Mouse (Mus musculus) forebrain, embryonic 14.5 days (tissue): ENCODE measurements at regions not wholly inside any gene's neighbourhood (a gene's known extent, or its start where the extent isn't known, plus 50 kb on each side); places are given as distances from the start of the nearest gene placed in this dataset.

ENCODE experiments used
- ATAC-seq: fragments of 200-750 bp; cut with Nextera tagmentation; 2 replicates; pipeline ENCODE4 v1.8.0; 2017; ENCODE audit warnings: mild to moderate bottlenecking, moderate library complexity
- DNase-seq: peaks from one replicate; pipeline ENCODE4 v3.0.0-alpha.2; 2015; ENCODE audit warnings: low spot score
- H3K27ac ChIP-seq: fragments of 300-500 bp; sonication (generic); 2 replicates; pipeline ENCODE4 v1.5.1; 2014; ENCODE audit warnings: low read depth, mild to moderate bottlenecking, control low read depth, low read length, moderate library complexity
- H3K27me3 ChIP-seq: fragments of 300-500 bp; sonication (generic); replicated peaks from 2 replicates; pipeline ENCODE4 v1.6.1; 2014; ENCODE audit warnings: low read length, control low read depth, mixed read lengths; ENCODE audit not compliant: control insufficient read depth, insufficient read depth
- H3K36me3 ChIP-seq: fragments of 300-500 bp; sonication (generic); 2 replicates; pipeline ENCODE4 v1.6.1; 2014; ENCODE audit warnings: low read length, control low read depth; ENCODE audit not compliant: control insufficient read depth, insufficient read depth
- H3K4me1 ChIP-seq: fragments of 300-500 bp; sonication (generic); 2 replicates; pipeline ENCODE4 v1.6.1; 2014; ENCODE audit warnings: antibody characterized with exemption, low read length, control low read depth; ENCODE audit not compliant: control insufficient read depth, insufficient read depth
- H3K4me2 ChIP-seq: fragments of 300-500 bp; sonication (generic); 2 replicates; pipeline ENCODE4 v1.6.1; 2014; ENCODE audit warnings: mild to moderate bottlenecking, control low read depth, low read length
- H3K4me3 ChIP-seq: fragments of 300-500 bp; sonication (generic); 2 replicates; pipeline ENCODE4 v1.5.1; 2014; ENCODE audit warnings: low read depth, low read length, control low read depth
- H3K9ac ChIP-seq: fragments of 300-500 bp; sonication (generic); 2 replicates; pipeline ENCODE4 v1.6.1; 2014; ENCODE audit warnings: mild to moderate bottlenecking, low read length, control low read depth, moderate library complexity
- H3K9me3 ChIP-seq: fragments of 300-500 bp; sonication (generic); replicated peaks from 2 replicates; pipeline ENCODE4 v1.6.1; 2016; ENCODE audit warnings: low read length, control low read depth, mixed read lengths; ENCODE audit not compliant: control insufficient read depth
- WGBS: fragments of 180-500 bp; shearing (Covaris S2); extraction: QIAGEN DNeasy Blood & Tissue Kit; methylation state at CpG from one replicate; pipeline ENCODE4 v1.1.7; 2014; 5-methylcytosine and 5-hydroxymethylcytosine counted together

- no peaks in the 10 kb centered on the region for H3K27me3 ChIP-seq
- no peak for ATAC-seq
- H3K36me3 ChIP-seq, result no peaks in the 10 kb centered on the region
- 85% methylated on average over 2 of the region's 2 CpGs for WGBS
- DNase-seq, result no peak
- H3K27ac ChIP-seq, result no peak overlapping the region
- no peaks in the 10 kb centered on the region for H3K4me1 ChIP-seq
- H3K4me2 ChIP-seq, result no peak overlapping the region
- no peak overlapping the region for H3K4me3 ChIP-seq
- no peaks in the 10 kb centered on the region for H3K9me3 ChIP-seq
- no peak overlapping the region for H3K9ac ChIP-seq
These were observed 630.9 kb upstream of the Intu start for GRCm38 (mm10) chr3:39900207-39900606.

- ATAC-seq, result no peak
- H3K9ac ChIP-seq, result no peak overlapping the region
- H3K4me1 ChIP-seq, result no peaks in the 10 kb centered on the region
- no peaks in the 10 kb centered on the region for H3K27me3 ChIP-seq
- 66% methylated on average over 3 of the region's 3 CpGs for WGBS
- no peak overlapping the region for H3K27ac ChIP-seq
- no peak overlapping the region for H3K4me2 ChIP-seq
- no peaks in the 10 kb centered on the region for H3K36me3 ChIP-seq
- no peaks in the 10 kb centered on the region for H3K9me3 ChIP-seq
- H3K4me3 ChIP-seq, result no peak overlapping the region
- no peak for DNase-seq
These were observed 626.7 kb upstream of the Intu start for GRCm38 (mm10) chr3:39904377-39904776.

DNA sequence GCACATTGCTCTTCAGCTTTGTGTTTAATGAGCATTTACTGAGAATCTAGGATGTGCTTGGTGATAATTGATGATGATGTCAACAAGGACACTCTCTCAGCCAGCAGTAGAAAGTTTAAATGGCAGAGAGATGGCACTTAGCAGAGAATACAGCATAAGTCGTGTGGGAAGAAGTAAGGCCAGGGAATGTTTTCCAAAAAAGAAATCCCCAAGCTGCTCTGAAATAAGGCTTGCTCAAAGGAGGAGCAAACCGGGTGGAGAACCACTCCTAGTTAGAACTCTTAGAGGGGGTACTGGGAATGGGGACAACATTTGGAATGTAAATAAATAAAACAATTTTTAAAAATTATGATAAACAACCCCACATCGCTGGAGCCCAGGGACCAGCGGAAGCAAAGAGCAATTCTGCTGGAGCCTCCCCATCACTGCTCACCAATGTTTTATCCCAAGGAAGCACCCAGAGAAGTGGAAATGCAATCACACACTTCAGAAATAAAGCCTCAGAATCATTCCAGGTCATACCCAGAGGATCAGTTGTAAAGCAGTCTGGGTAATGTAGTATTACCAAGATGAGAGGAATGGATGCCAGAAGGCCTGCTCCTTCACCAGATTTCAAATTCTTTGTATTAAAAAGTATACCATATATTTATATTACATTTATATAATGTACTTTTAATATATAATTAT is 622.3 kb upstream of the Intu start:
- Histone ChIP-seq H3K27me3 (no peaks in the 10 kb centered on the region), H3K4me2 (no peak overlapping the region), H3K9ac (no peak overlapping the region), H3K4me3 (no peak overlapping the region), H3K9me3 (no peaks in the 10 kb centered on the region), H3K36me3 (no peaks in the 10 kb centered on the region), H3K27ac (no peak overlapping the region), H3K4me1 (no peaks in the 10 kb centered on the region)
- no peak for DNase-seq
- no peak for ATAC-seq
- WGBS, result 86% methylated on average over 4 of the region's 4 CpGs

DNA sequence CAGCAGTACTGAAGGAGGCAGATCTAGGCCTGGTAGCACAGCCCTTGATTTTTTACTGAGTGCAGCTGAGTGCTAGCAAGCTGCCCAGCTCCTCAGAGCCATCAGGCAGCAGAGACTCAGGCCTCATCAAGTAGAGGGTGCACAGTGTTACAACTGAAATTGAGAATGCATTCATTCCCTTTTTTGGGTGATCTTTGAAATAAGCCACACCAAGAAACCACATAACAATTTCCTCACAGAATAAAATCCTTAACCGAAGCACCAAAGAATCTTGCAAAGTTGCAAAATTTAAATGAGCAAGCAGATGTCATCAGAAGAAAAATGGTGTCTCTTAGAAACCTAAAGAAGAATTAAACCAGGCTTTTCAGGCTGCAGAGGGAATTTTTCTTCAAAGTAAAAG is 621.4 kb upstream of the Intu start:
- Histone ChIP-seq H3K36me3 (no peaks in the 10 kb centered on the region), H3K4me3 (no peak overlapping the region), H3K4me1 (no peaks in the 10 kb centered on the region), H3K27ac (no peak overlapping the region), H3K4me2 (no peak overlapping the region), H3K9me3 (no peaks in the 10 kb centered on the region), H3K9ac (no peak overlapping the region), H3K27me3 (no peaks in the 10 kb centered on the region)
- DNase-seq, result no peak
- 80% methylated on average over 1 of the region's 1 CpGs for WGBS
- no peak for ATAC-seq

DNA sequence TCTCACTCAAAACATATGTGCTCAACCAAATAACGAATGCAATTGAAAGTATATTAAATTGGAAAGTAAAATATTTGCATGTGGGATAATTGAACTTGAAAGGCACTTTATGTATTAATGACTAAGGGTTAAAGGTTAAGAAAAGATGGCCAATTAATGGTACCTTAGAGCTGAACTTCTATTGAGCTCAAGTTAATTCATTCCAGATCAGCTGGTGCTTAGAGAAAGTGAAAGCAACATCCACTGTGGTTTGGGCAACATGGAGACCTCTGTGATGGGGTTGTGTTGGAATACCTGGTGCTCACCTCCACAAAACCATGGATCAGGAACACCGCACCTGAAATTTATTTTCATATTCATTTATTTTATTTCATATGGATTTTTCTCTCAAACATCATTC is 612.5 kb upstream of the Intu start:
- no peaks in the 10 kb centered on the region for H3K27me3 ChIP-seq
- 83% methylated on average over 2 of the region's 2 CpGs for WGBS
- H3K4me3 ChIP-seq, result no peak overlapping the region
- H3K4me2 ChIP-seq, result no peak overlapping the region
- no peaks in the 10 kb centered on the region for H3K9me3 ChIP-seq
- no peak overlapping the region for H3K27ac ChIP-seq
- DNase-seq (no peak), ATAC-seq (no peak)
- H3K9ac ChIP-seq, result no peak overlapping the region
- no peaks in the 10 kb centered on the region for H3K4me1 ChIP-seq
- H3K36me3 ChIP-seq, result no peaks in the 10 kb centered on the region

DNA sequence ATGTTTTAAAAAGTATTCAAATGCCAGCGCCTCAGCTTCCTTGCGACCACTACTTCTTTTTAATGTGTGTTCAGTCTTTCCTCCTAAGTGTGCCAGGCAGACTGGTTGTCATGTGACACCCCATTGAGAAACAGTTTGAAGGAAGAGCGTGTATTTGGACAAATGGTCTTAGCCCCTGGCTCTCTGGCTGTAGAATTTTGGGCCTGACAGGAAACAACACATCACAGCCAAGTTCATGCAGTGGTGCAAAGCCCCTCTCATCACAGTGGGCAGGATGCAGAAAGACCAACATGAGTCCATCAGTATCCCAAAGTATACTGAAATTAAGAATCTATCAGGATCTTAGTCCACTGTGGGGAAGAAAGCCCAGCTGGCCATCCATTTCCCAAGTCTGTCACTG is 605.6 kb upstream of the Intu start:
- H3K27ac ChIP-seq, result no peak overlapping the region
- H3K9me3 ChIP-seq, result no peaks in the 10 kb centered on the region
- H3K9ac ChIP-seq, result no peak overlapping the region
- ATAC-seq (no peak), DNase-seq (no peak)
- no peaks in the 10 kb centered on the region for H3K4me1 ChIP-seq
- no peaks in the 10 kb centered on the region for H3K36me3 ChIP-seq
- WGBS, result 81% methylated on average over 3 of the region's 3 CpGs
- no peak overlapping the region for H3K4me2 ChIP-seq
- H3K27me3 ChIP-seq, result no peaks in the 10 kb centered on the region
- no peak overlapping the region for H3K4me3 ChIP-seq

DNA sequence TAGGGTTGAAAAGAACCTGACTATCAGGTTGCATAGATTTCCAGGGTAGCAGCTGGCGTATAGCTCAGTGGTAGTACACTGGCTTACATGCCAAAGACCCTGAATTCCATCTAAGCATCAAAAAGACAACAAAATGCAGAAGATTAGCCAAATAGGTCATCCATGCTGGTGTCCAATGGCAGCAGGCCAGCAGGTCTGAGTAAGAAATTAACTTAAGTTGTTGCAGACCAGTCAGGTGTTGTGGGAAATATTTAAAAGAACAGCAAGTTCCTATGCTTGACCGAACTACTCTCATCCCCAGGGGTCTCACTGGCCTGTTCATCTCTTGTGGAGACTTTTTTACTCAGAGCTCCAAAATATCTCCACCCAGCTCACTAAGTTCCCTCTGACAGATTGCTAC is 602.7 kb upstream of the Intu start:
- Histone ChIP-seq H3K27ac (no peak overlapping the region), H3K4me1 (no peaks in the 10 kb centered on the region), H3K4me3 (no peak overlapping the region), H3K36me3 (no peaks in the 10 kb centered on the region), H3K9ac (no peak overlapping the region), H3K4me2 (no peak overlapping the region), H3K27me3 (no peaks in the 10 kb centered on the region), H3K9me3 (no peaks in the 10 kb centered on the region)
- WGBS, result 90% methylated on average over 2 of the region's 2 CpGs
- ATAC-seq, result no peak
- DNase-seq, result no peak

DNA sequence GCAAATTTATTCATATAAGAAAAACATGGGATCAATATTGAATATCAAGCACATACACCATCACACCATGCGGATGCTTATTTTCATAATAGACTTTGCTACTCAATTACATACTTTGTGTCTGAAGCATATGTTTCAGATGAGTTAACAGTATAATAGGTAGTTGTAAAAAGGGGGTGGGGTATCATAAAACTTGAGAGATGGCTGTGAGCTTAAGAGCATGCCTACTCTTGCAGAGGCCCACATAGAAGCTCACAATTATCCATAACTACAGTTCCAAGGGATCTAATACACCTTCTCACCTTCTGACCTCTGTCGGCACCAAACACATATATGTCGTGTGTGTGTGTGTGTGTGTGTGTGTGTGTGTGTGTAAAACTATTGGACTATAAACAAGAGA is 597.7 kb upstream of the Intu start:
- H3K36me3 ChIP-seq, result no peaks in the 10 kb centered on the region
- no peak overlapping the region for H3K9ac ChIP-seq
- no peaks in the 10 kb centered on the region for H3K4me1 ChIP-seq
- 95% methylated on average over 3 of the region's 3 CpGs for WGBS
- no peak overlapping the region for H3K4me2 ChIP-seq
- no peak overlapping the region for H3K27ac ChIP-seq
- H3K9me3 ChIP-seq, result no peaks in the 10 kb centered on the region
- no peak overlapping the region for H3K4me3 ChIP-seq
- ATAC-seq, result no peak
- H3K27me3 ChIP-seq, result no peaks in the 10 kb centered on the region
- DNase-seq, result no peak

DNA sequence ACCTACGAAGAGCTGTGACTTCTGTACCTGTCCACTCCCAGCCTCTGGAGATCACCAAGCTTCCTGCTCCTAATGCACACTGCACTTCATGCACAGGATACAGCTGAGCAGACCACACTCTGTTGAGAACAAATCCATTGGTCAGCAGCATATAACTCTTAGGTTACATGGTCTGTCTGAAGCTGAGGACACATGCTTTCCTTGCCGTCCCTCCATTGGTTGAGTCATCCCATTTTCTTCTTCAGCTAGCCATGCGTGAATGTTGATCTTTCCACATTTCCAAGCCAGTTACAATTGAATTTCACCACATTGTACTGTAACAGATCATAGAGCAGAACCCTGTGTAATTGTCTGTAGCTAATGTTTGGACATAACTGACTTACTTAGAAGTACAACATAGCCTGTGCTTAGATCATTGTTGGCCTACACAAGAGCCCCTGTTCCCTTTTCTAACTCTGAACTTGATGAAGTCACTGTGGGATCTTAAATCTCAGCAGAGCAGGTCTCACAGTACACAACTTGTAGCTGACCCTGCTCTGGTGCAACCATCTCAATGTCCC is 593.3 kb upstream of the Intu start:
- Histone ChIP-seq H3K27me3 (no peaks in the 10 kb centered on the region), H3K4me2 (no peak overlapping the region), H3K9ac (no peak overlapping the region), H3K9me3 (no peaks in the 10 kb centered on the region), H3K27ac (no peak overlapping the region), H3K4me1 (no peaks in the 10 kb centered on the region), H3K36me3 (no peaks in the 10 kb centered on the region), H3K4me3 (no peak overlapping the region)
- 93% methylated on average over 3 of the region's 3 CpGs for WGBS
- no peak for ATAC-seq
- DNase-seq, result no peak
